Mouse (Mus musculus) cerebellum, postnatal 14 days (tissue): ENCODE measurements around the gene Olfr891.
"Not testable (repeated sequence)": the region's sequence is repeated elsewhere in the genome, so short reads cannot be mapped to it uniquely, and the experiment has no call there.

Experiments used
- DNase-seq, 2 experiments: peaks; one replicate each; pipeline ENCODE4 v3.0.0; 2021; ENCODE audit warnings: mixed read lengths in 2 of 2

Gene Olfr891

DNA sequence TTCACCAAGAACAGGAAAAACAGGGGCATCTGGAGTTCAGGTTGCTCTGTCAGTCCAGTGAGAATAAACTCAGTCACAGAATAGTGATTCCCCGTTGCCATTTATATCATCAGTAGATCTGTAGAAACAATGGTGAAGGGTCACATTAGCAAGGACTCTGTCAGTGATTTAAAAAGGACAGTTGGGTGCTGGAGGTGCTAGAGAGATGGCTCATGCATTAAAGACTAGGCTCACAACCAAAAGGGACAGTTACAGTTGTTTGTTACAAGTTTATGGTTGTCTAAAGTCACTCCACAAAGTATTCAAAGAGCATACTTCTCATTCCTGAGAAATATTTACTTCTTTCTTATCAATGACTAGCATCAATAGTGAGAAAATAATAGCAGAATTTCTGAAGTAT, at the start of gene Olfr891:
TSS of gene Olfr891 (minus strand) at position 101 of the 400 bp plus-strand sequence.
- DNase-seq, result no peak

- no peak for DNase-seq
Observed at GRCm38 (mm10) chr9:38217755-38218154, 37.1 kb upstream of the Olfr891 start, which contains the start of gene Olfr894. Olfr894 (plus strand) TSS chr9:38218055.

GRCm38 (mm10) chr9:38208065-38208464, 27.4 kb upstream of the Olfr891 start, which contains the start of gene Olfr893:
Olfr893 (plus strand) TSS chr9:38208365.
- no peak for DNase-seq

GRCm38 (mm10) chr9:38168341-38168740, 12.3 kb downstream of the Olfr891 start:
- DNase-seq, result not testable (repeated sequence)

DNA sequence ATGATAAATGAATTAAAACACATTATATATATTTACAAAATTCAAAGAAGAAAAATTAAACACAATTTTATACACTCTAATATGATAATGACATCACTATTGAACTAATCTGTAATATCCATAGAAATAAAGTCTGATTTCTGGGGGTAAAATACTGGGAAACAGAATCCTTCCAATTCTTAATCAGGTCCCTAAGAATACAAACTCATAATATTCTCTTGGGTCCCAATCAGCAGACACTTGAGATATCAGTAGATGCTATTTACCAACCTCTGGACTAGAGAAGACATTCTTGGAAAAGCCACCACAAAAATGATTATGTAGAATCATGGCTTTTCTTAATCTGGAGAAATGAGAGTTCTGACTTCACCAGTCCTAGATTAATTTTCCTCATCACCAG, 38.4 kb downstream of the Olfr891 start, which contains the start of gene Olfr890:
TSS of gene Olfr890 (plus strand) at position 301 of the 400 bp plus-strand sequence.
- DNase-seq, result no peak
